Mouse (Mus musculus): ENCODE results near the gene Ltbp4. TPM values are rescaled to one million over a fixed set of nuclear protein-coding genes. Genes with fewer than 3 reads are reported as not detected.

Gene Ltbp4
- total and polyA plus RNA-seq, 3 experiments = 2.9 to 14.2 TPM; not detected in 1

- Histone ChIP-seq H3K27me3 (ENCODE audit: control insufficient read depth in 1 of 2, insufficient read depth in 2 of 2, low read length in 2 of 2) (no peaks in the 10 kb centered on the region), H3K4me1 (ENCODE audit: control insufficient read depth in 1 of 2, insufficient read depth in 2 of 2, low read length in 2 of 2) (peaks cover 4 to 13% of the 10 kb centered on the region in 2 experiments), H3K4me3 (ENCODE audit: control insufficient read depth in 1 of 2, insufficient read depth in 1 of 2, low read depth in 2 of 2, low read length in 2 of 2) (peak overlapping the region; percentile 58 to 96), H3K79me2 (ENCODE audit: control insufficient read depth, insufficient read depth, low read length, poor library complexity) (peaks cover 3% of the 10 kb centered on the region; the same call in 1 of the 2 replicates), H3K36me3 (ENCODE audit: control insufficient read depth in 1 of 2, insufficient read depth in 2 of 2, low read length in 2 of 2) (peaks cover 0 to 13% of the 10 kb centered on the region in 2 experiments; a peak in 2 of 4 replicates), H3K27ac (ENCODE audit: control insufficient read depth, low read depth, low read length) (peak overlapping the region; percentile 71), H3K9me3 (replicated peaks; ENCODE audit: insufficient read depth, low read length) (no peaks in the 10 kb centered on the region), H3K9ac (ENCODE audit: control insufficient read depth, low read depth, low read length, poor library complexity, severe bottlenecking) (peak overlapping the region; percentile 69)
- peak; percentile 50 for DNase-seq (ENCODE audit: low read depth, low spot score)
- TF ChIP-seq ETS1 (IDR thresholded peaks at IDR 0.05; ENCODE audit: low read depth, low read length) = no peak
Observed at GRCm38 (mm10) chr7:27355261-27355660, 17.8 kb upstream of the Ltbp4 start.

- H3K4me3 ChIP-seq (ENCODE audit: control insufficient read depth in 1 of 2, insufficient read depth in 1 of 2, low read depth in 2 of 2, low read length in 2 of 2) = peak overlapping the region; percentile 58 to 96
- H3K27me3 ChIP-seq (ENCODE audit: control insufficient read depth in 1 of 2, insufficient read depth in 2 of 2, low read length in 2 of 2) = no peaks in the 10 kb centered on the region
- peak; percentile 39 for DNase-seq (ENCODE audit: low read depth, low spot score)
- TF ChIP-seq TCF12 (IDR thresholded peaks at IDR 0.05; ENCODE audit: low read depth, low read length) (peak; percentile 52; the same call in 1 of the 2 replicates), ETS1 (IDR thresholded peaks at IDR 0.05; ENCODE audit: low read depth, low read length) (0 out of 2 replicates have a peak, but pooled peaks have one; percentile 16), GATA1 (IDR thresholded peaks at IDR 0.05; ENCODE audit: low read depth, low read length) (peak; percentile 66), BHLHE40 (IDR thresholded peaks at IDR 0.05; ENCODE audit: borderline replicate concordance, low read depth, low read length) (peak; percentile 3; the same call in 1 of the 2 replicates), SMC3 (IDR thresholded peaks at IDR 0.05; ENCODE audit: low read depth, low read length) (no peak)
- peaks cover 4 to 13% of the 10 kb centered on the region in 2 experiments for H3K4me1 ChIP-seq (ENCODE audit: control insufficient read depth in 1 of 2, insufficient read depth in 2 of 2, low read length in 2 of 2)
- peaks cover 3% of the 10 kb centered on the region; the same call in 1 of the 2 replicates for H3K79me2 ChIP-seq (ENCODE audit: control insufficient read depth, insufficient read depth, low read length, poor library complexity)
- H3K36me3 ChIP-seq (ENCODE audit: control insufficient read depth in 1 of 2, insufficient read depth in 2 of 2, low read length in 2 of 2) = peaks cover 0 to 13% of the 10 kb centered on the region in 2 experiments; a peak in 2 of 4 replicates
- H3K9me3 ChIP-seq (replicated peaks; ENCODE audit: insufficient read depth, low read length) = no peaks in the 10 kb centered on the region
- H3K9ac ChIP-seq (ENCODE audit: control insufficient read depth, low read depth, low read length, poor library complexity, severe bottlenecking) = peak overlapping the region; percentile 69
- peak overlapping the region; percentile 71 for H3K27ac ChIP-seq (ENCODE audit: control insufficient read depth, low read depth, low read length)
Observed at GRCm38 (mm10) chr7:27354783-27355182, 17.3 kb upstream of the Ltbp4 start.

GRCm38 (mm10) chr7:27354144-27354543 lies 16.7 kb upstream of the Ltbp4 start:
- Histone ChIP-seq H3K4me3 (ENCODE audit: control insufficient read depth in 1 of 2, insufficient read depth in 1 of 2, low read depth in 2 of 2, low read length in 2 of 2) (no peak overlapping the region), H3K79me2 (ENCODE audit: control insufficient read depth, insufficient read depth, low read length, poor library complexity) (peaks cover 3% of the 10 kb centered on the region; the same call in 1 of the 2 replicates), H3K4me1 (ENCODE audit: control insufficient read depth in 1 of 2, insufficient read depth in 2 of 2, low read length in 2 of 2) (peaks cover 4 to 13% of the 10 kb centered on the region in 2 experiments), H3K27ac (ENCODE audit: control insufficient read depth, low read depth, low read length) (no peak overlapping the region), H3K9ac (ENCODE audit: control insufficient read depth, low read depth, low read length, poor library complexity, severe bottlenecking) (no peak overlapping the region), H3K36me3 (ENCODE audit: control insufficient read depth in 1 of 2, insufficient read depth in 2 of 2, low read length in 2 of 2) (peaks cover 0 to 13% of the 10 kb centered on the region in 2 experiments; a peak in 2 of 4 replicates), H3K27me3 (ENCODE audit: control insufficient read depth in 1 of 2, insufficient read depth in 2 of 2, low read length in 2 of 2) (no peaks in the 10 kb centered on the region), H3K9me3 (replicated peaks; ENCODE audit: insufficient read depth, low read length) (no peaks in the 10 kb centered on the region)
- TF ChIP-seq RAD21 (IDR thresholded peaks at IDR 0.05; ENCODE audit: low read depth, low read length) = no peak
- peak; percentile 82 for TF ChIP-seq SIN3A (IDR thresholded peaks at IDR 0.05; ENCODE audit: low read length)
- TF ChIP-seq GATA1 (IDR thresholded peaks at IDR 0.05; ENCODE audit: low read depth, low read length) = 0 out of 2 replicates have a peak, but pooled peaks have one; percentile 6
- TF ChIP-seq CTCF (IDR thresholded peaks at IDR 0.05 in 2 of 3, conservative IDR thresholded peaks at IDR 0.05 in 1 of 3; ENCODE audit: control insufficient read depth in 1 of 3, insufficient read depth in 1 of 3, low read depth in 2 of 3, low read length in 3 of 3, poor library complexity in 1 of 3, severe bottlenecking in 1 of 3) = no peak
- no peak for TF ChIP-seq USF2 (IDR thresholded peaks at IDR 0.05; ENCODE audit: borderline replicate concordance in 1 of 2, insufficient read depth in 1 of 2, low read depth in 1 of 2, low read length in 2 of 2)
- TF ChIP-seq HCFC1 (IDR thresholded peaks at IDR 0.05; ENCODE audit: low read depth, low read length) = peak; percentile 100
- TF ChIP-seq USF1 (IDR thresholded peaks at IDR 0.05; ENCODE audit: low read depth, low read length) = 0 out of 2 replicates have a peak, but pooled peaks have one; percentile 14
- TF ChIP-seq BHLHE40 (IDR thresholded peaks at IDR 0.05; ENCODE audit: borderline replicate concordance, low read depth, low read length) = no peak
- TF ChIP-seq CHD2 (IDR thresholded peaks at IDR 0.05; ENCODE audit: low read length) = no peak; the same call in 1 of the 2 replicates
- TF ChIP-seq POLR2A (IDR thresholded peaks at IDR 0.05; ENCODE audit: control insufficient read depth in 1 of 2, insufficient read depth in 1 of 2, low read depth in 1 of 2, low read length in 2 of 2, poor library complexity in 1 of 2) = no peak
- TF ChIP-seq MYC (IDR thresholded peaks at IDR 0.05; ENCODE audit: low read depth, low read length) = no peak
- TF ChIP-seq MEF2A (IDR thresholded peaks at IDR 0.05; ENCODE audit: extremely low read depth, insufficient replicate concordance, low read depth, low read length, poor library complexity, severe bottlenecking) = no peak
- TF ChIP-seq KAT2A (conservative IDR thresholded peaks at IDR 0.05; ENCODE audit: low read depth, low read length) = peak; percentile 99
- TF ChIP-seq E2F4 (IDR thresholded peaks at IDR 0.05; ENCODE audit: borderline replicate concordance, low read depth, low read length) = no peak
- no peak for TF ChIP-seq CHD1 (IDR thresholded peaks at IDR 0.05; ENCODE audit: low read depth, low read length)
- 0 out of 2 replicates have a peak, but pooled peaks have one; percentile 27 for TF ChIP-seq NRF1 (IDR thresholded peaks at IDR 0.05; ENCODE audit: insufficient read depth, low read depth, low read length, poor library complexity, severe bottlenecking)
- TF ChIP-seq ELF1 (IDR thresholded peaks at IDR 0.05; ENCODE audit: low read depth, low read length) = peak; percentile 93
- TF ChIP-seq MXI1 (IDR thresholded peaks at IDR 0.05; ENCODE audit: low read depth, low read length) = 0 out of 2 replicates have a peak, but pooled peaks have one; percentile 19
- peak; percentile 62 for DNase-seq (ENCODE audit: low read depth, low spot score)
